Mouse (Mus musculus) bone marrow macrophage, adult 2 months (primary cell): ENCODE measurements around the gene Plin3.
"Not testable (repeated sequence)": the region's sequence is repeated elsewhere in the genome, so short reads cannot be mapped to it uniquely, and the experiment has no call there.

Experiments used
- CTCF ChIP-seq: IDR thresholded peaks from 2 replicates; pipeline ENCODE4 v1.5.1; 2012; ENCODE audit warnings: low read depth, mild to moderate bottlenecking, low read length, moderate library complexity
- POLR2A ChIP-seq: IDR thresholded peaks from 2 replicates; pipeline ENCODE4 v1.6.1; 2012; ENCODE audit warnings: mild to moderate bottlenecking, low read depth, low read length, borderline replicate concordance

GRCm38 (mm10) chr17:56258269-56258668 lies 34.4 kb downstream of the Plin3 start:
- not testable (repeated sequence) for TF ChIP-seq POLR2A, CTCF
